Mouse (Mus musculus) lung, postnatal 14 days (tissue): ENCODE measurements at regions not wholly inside any gene's neighbourhood (a gene's known extent, or its start where the extent isn't known, plus 50 kb on each side); places are given as distances from the start of the nearest gene placed in this dataset.

Experiments used
- DNase-seq: peaks from one replicate; pipeline ENCODE4 v3.0.0; 2021

DNA sequence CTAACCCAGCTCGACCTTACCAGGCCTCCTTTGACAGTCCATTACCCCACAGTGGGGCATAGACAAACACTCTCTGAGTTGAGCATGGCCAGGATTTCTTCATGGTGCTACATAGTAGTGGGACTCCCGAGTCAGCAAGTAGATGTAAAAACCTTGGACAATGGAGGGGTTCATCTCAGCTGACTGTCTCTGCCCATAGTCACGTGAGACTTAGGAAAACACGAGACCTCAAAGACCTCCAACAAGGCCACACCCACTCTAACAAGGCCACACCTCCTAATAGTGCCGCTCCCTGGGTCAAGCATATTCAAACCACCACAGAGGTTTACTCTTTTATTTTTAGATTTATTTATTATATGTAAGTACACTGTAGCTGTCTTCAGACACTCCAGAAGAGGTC is 52.5 kb upstream of the Cldn24 start:
- DNase-seq = no peak

GRCm38 (mm10) chr8:47768751-47769150 is 53.2 kb upstream of the Cldn24 start:
- no peak for DNase-seq

DNA sequence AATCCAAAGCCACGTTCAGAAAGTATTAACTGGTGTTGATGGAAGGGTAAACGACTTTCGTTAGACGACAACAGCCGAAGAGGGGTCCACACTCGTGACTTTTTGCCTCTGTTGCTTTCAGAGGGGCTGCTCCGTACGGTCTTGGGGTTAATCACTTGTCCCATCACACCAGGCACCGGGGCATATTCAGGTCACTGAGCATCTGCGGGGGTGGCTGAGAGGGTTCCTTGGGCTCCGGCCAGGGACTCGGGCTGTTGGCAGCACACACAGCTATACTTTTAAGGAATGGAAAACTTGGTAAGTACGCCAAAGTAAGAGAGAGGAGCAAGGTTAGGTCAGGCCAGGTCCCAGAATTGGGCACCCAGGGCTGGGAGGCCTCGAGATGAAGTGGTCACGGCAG is 50.7 kb upstream of the Cdkn2aip start:
- peak; percentile 61 for DNase-seq

GRCm38 (mm10) chr8:47764068-47764467 is 50.3 kb upstream of the Cdkn2aip start:
- peak; percentile 18 for DNase-seq
